Mouse (Mus musculus) heart, embryonic 15.5 days (tissue): ENCODE data around the gene Ldlrap1. TPM values are rescaled to one million over a fixed set of nuclear protein-coding genes. Genes with fewer than 3 reads are reported as not detected.

Experiments
- ATAC-seq: fragments of 200-750 bp; cut with Nextera tagmentation; replicated peaks from 2 replicates; pipeline ENCODE4 v1.8.0; 2017; ENCODE audit warnings: low read depth, moderate TSS enrichment; ENCODE audit not compliant: insufficient number of reproducible peaks, insufficient read depth, low FRiP score
- H3K27ac ChIP-seq: fragments of 300-500 bp; sonication (generic); 2 replicates; pipeline ENCODE4 v1.5.1; 2015; ENCODE audit warnings: mild to moderate bottlenecking, inconsistent platforms
- H3K27me3 ChIP-seq: fragments of 300-500 bp; sonication (generic); 2 replicates; pipeline ENCODE4 v1.6.1; 2015; ENCODE audit warnings: inconsistent platforms
- H3K36me3 ChIP-seq: fragments of 300-500 bp; sonication (generic); 2 replicates; pipeline ENCODE4 v1.6.1; 2015; ENCODE audit warnings: mild to moderate bottlenecking, inconsistent platforms
- H3K4me1 ChIP-seq: fragments of 300-500 bp; sonication (generic); replicated peaks from 2 replicates; pipeline ENCODE4 v1.6.1; 2015; ENCODE audit warnings: inconsistent platforms
- H3K4me2 ChIP-seq: fragments of 300-500 bp; sonication (generic); 2 replicates; pipeline ENCODE4 v1.6.1; 2015; ENCODE audit warnings: inconsistent platforms, mild to moderate bottlenecking, moderate library complexity
- H3K4me3 ChIP-seq: fragments of 300-500 bp; sonication (generic); 2 replicates; pipeline ENCODE4 v1.5.1; 2015; ENCODE audit warnings: mild to moderate bottlenecking, inconsistent platforms
- H3K9ac ChIP-seq: fragments of 300-500 bp; sonication (generic); 2 replicates; pipeline ENCODE4 v1.6.1; 2015; ENCODE audit warnings: mild to moderate bottlenecking, inconsistent platforms
- H3K9me3 ChIP-seq: fragments of 300-500 bp; sonication (generic); replicated peaks from 2 replicates; pipeline ENCODE4 v1.6.1; 2016; ENCODE audit warnings: inconsistent platforms
- WGBS: fragments of 180-500 bp; shearing (Covaris S2); methylation state at CpG from one replicate; pipeline ENCODE4 v1.1.7; 2015; ENCODE audit warnings: mixed read lengths; 5-methylcytosine and 5-hydroxymethylcytosine counted together
- polyA plus RNA-seq: library from polyadenylated mRNA; unstranded; fragments of >200 nt; fragmentation: Nextera tagmentation; extraction: Ambion mirVana; gene quantifications from 2 replicates; pipeline ENCODE4 v1.2.1, GENCODE M21; 2015

The Ldlrap1 gene
- 11.6 and 16.0 TPM in 2 replicates for polyA plus RNA-seq

DNA sequence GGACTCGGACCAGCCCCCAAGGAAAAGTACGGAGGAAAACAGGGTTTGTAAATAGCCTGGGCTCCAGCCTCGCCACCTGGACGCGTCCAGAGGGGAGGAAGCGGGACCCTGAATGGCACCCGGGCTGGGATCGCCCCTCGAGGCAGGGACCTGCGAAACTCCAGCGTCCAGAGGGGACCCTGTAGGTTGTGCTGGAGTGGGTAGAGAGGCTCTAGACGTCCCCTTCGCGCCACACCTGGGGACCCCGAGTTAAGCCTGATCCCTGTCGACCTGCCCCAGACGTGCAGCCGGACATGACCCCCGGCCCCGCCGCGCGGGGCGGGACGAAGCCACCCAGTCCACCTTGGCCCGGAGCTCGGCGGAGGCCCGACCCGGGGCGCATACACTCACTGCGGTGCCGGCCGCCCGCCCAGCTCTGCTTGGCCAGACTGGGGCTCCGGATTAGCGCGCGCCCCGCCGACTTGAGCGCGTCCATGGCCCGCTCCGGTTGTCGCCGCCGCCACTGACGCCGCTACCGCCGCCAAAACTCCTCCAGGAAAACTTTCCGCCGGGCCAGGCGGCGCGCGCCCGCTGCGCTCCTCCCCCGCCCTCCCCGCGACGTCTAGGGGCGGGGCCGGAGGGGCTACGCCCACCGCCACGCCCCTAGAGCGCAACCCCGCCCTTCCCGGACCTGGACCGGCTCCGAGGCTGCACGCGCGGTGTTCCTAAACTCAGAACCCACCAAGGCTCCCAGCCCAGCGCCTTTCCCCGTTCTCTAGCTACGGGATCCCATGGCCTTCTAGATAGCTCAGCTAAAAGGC is at the start of gene Ldlrap1:
Gene Ldlrap1, minus strand, starts transcription at position 599 of the 800 bp plus-strand sequence.
- Histone ChIP-seq H3K27me3 (no peaks in the 10 kb centered on the region; the same call in 1 of the 2 replicates), H3K4me1 (peaks cover 50% of the 10 kb centered on the region), H3K36me3 (no peaks in the 10 kb centered on the region), H3K4me3 (peak within 1 kb of the TSS; percentile 84), H3K9ac (peak within 1 kb of the TSS; percentile 81), H3K4me2 (peak within 1 kb of the TSS; percentile 90), H3K27ac (peak within 1 kb of the TSS; percentile 77), H3K9me3 (no peaks in the 10 kb centered on the region)
- peak; percentile 88 for ATAC-seq
- under 1% methylated on average over 78 of the region's 80 CpGs for WGBS

DNA sequence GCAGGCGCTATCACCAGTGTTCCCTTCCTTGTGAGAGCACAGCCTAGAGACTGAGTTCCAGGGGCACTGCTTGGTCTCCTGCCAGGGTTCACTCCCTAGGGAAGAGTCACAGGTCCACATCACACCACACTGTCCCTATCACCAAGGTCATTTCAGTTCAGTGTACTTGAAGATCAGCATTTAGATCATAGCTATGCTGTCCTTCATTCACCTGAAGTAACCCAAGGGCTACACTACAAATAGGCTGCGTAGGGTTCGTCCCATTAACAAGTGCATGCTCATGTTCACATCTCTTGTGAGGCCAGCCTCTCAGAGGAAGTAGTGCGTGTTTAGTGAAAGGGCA is 46.4 kb upstream of the Ldlrap1 start:
- Histone ChIP-seq H3K4me1 (peaks cover 11% of the 10 kb centered on the region; the same call in 1 of the 2 replicates), H3K9me3 (no peaks in the 10 kb centered on the region), H3K9ac (no peak overlapping the region), H3K27ac (no peak overlapping the region), H3K36me3 (peaks cover 14% of the 10 kb centered on the region), H3K27me3 (no peaks in the 10 kb centered on the region), H3K4me2 (no peak overlapping the region), H3K4me3 (no peak overlapping the region)
- no peak for ATAC-seq
- WGBS, result 76% methylated on average over 4 of the region's 4 CpGs

DNA sequence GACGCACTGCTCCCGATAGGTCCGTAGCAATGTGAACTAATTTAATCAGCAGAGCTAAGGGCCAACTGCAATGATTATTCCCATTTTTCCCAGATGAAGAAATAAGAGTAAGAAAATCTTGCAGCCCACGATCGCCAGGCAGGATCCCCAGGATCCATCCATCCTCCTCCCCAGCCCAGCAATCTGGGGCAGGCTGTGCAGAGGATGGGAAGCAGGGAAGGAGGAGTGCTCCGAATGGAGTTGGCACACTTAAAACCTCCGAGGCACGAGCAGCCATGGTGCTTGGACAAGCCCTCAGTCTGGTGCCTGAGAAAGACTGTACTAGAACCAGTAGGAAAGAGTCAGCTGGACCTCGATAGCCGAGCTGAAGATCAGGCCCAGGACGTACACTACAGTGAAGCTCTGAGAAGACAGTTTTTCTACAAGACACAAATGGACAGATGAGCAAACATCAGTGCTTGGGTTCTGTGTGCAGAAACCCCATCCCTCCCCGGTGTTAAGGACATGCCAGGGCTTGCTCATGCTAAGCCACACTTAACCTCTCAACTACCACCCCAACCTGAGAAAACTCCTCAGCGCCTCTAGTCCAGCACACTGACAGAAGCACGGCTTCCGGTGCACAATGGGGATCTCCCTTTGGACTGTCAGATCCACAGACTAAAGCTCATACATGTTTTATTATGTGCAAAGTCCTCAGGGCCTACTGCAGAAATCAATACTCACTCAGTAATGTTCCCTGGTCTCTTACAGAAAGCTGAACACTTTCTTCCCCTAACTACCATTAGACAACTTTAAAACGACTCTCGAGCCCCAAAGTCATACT is 45.8 kb upstream of the Ldlrap1 start:
- Histone ChIP-seq H3K4me1 (peaks cover 11% of the 10 kb centered on the region; the same call in 1 of the 2 replicates), H3K9ac (no peak overlapping the region), H3K4me2 (no peak overlapping the region), H3K27me3 (no peaks in the 10 kb centered on the region), H3K9me3 (no peaks in the 10 kb centered on the region), H3K36me3 (peaks cover 18% of the 10 kb centered on the region), H3K4me3 (no peak overlapping the region), H3K27ac (no peak overlapping the region)
- WGBS, result 86% methylated on average over 17 of the region's 17 CpGs
- ATAC-seq, result no peak

DNA sequence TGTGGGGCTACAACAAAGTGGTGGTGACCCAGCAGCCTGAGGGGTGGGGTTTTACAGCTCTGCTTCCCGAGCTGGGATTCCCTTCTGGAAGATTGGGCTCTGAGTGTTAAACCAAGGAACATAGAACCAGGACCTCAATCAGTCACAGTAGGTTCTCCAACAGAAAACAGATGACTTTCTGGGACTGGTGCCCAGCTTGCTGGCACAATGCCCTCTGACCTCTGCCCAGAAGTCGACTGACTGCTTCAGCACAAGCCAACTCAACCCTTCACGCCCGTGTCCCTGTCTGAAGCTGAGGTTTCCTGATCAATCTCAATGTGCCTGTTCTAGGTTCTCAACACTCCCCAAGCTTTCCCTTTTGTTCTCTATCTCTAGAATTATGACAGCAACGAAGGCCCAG is 36.9 kb upstream of the Ldlrap1 start:
- peaks cover 16% of the 10 kb centered on the region for H3K4me1 ChIP-seq
- 33% methylated on average over 5 of the region's 5 CpGs for WGBS
- H3K27me3 ChIP-seq, result no peaks in the 10 kb centered on the region
- peak overlapping the region; percentile 41 for H3K27ac ChIP-seq
- no peak overlapping the region for H3K4me3 ChIP-seq
- no peak overlapping the region for H3K9ac ChIP-seq
- peak; percentile 43; the same call in 1 of the 2 replicates for ATAC-seq
- no peaks in the 10 kb centered on the region for H3K9me3 ChIP-seq
- H3K36me3 ChIP-seq, result peaks cover 31% of the 10 kb centered on the region
- no peak overlapping the region for H3K4me2 ChIP-seq

DNA sequence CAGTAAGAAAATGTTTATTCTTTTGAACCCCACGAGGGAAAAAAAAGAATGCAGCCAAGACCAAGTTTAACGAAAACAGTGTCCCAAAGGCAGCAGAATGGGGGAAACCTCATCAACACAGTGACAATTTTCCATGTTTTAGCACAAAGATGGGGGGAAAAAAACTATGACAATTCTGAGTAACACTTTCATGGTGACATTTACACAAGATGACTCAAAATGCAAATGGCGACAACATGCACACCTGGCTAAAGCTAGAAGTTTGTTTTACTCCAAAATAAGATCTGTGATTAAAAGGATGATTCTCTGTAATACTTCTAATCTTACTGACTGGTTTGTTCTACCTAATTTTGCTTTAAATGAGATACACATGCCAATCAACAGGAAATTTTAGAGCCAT is 34.9 kb upstream of the Ldlrap1 start:
- Histone ChIP-seq H3K36me3 (peaks cover 20% of the 10 kb centered on the region), H3K27me3 (no peaks in the 10 kb centered on the region), H3K9me3 (no peaks in the 10 kb centered on the region), H3K4me1 (peaks cover 17% of the 10 kb centered on the region), H3K27ac (no peak overlapping the region), H3K4me2 (no peak overlapping the region), H3K4me3 (no peak overlapping the region), H3K9ac (no peak overlapping the region)
- ATAC-seq, result no peak
- WGBS, result 69% methylated on average over 3 of the region's 3 CpGs

DNA sequence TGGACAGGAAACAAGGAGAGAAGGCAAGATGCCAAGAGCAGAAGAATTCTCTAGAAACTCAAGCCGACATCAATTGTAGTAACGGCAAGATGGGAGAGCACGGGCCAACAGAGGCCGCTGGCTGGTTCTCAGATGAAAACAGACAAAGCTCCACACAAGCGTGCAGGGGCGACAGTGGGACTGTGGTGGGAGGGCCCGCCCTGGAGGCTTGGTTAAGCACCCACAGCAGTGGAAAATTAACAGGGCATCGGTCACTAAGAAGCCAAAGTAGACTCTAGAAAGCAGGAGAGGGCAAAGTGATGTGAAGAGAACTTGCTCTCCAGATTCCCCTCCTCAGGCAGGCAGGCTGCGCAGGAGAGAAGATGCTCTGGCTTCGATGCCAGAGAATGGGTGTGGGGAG is 34.3 kb upstream of the Ldlrap1 start:
- Histone ChIP-seq H3K4me2 (no peak overlapping the region), H3K9ac (no peak overlapping the region), H3K9me3 (no peaks in the 10 kb centered on the region), H3K4me3 (no peak overlapping the region), H3K36me3 (peaks cover 20% of the 10 kb centered on the region), H3K27me3 (no peaks in the 10 kb centered on the region), H3K27ac (no peak overlapping the region), H3K4me1 (peaks cover 23% of the 10 kb centered on the region)
- no peak for ATAC-seq
- WGBS, result 78% methylated on average over 10 of the region's 10 CpGs

DNA sequence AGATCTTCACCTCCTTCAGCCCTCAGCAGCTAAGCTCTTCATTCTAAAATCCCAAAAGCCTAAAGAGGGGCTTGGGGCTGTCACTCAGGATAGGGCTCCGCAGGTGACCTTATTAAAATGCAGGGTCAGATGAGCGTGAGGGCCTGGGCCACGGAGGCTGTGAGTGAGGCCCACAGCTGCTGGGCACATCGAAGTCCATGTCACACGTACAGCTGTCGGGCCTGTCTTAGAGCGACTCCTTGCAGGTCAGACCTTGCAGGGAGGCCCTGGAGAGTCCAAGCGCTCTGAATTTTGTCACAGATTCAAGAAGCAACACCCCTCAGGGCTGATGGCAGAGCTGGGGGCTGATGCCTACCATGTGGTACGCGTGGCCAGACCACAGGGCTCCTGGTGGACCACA is 32.9 kb upstream of the Ldlrap1 start:
- peaks cover 9% of the 10 kb centered on the region for H3K36me3 ChIP-seq
- H3K4me3 ChIP-seq, result no peak overlapping the region
- no peak overlapping the region for H3K9ac ChIP-seq
- no peak overlapping the region for H3K4me2 ChIP-seq
- H3K9me3 ChIP-seq, result no peaks in the 10 kb centered on the region
- no peak overlapping the region for H3K27ac ChIP-seq
- H3K27me3 ChIP-seq, result no peaks in the 10 kb centered on the region
- ATAC-seq, result no peak
- peaks cover 34% of the 10 kb centered on the region for H3K4me1 ChIP-seq
- WGBS, result 75% methylated on average over 10 of the region's 10 CpGs

DNA sequence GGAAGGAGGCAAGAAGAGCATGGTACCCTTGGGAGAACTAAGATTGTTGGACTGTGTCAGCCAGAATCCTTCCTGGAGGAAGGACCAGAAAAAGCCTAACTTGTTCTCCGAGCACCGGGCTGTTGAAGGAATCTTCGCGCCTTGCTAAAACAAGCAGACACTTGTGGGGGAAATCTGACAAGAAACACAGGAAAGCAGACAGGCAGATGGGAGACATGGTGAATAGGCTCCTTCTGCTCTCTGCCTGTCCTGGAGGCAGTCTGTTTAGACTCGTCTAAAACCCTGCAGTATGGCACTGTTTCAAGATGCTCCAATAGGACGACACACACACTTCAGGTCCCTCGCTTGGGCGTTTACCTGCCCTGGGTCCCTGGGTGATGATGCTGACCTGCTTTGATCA is 32.3 kb upstream of the Ldlrap1 start:
- Histone ChIP-seq H3K27ac (no peak overlapping the region), H3K4me2 (no peak overlapping the region), H3K36me3 (peaks cover 5% of the 10 kb centered on the region; the same call in 1 of the 2 replicates), H3K27me3 (no peaks in the 10 kb centered on the region), H3K9ac (no peak overlapping the region), H3K4me3 (no peak overlapping the region), H3K4me1 (peaks cover 31% of the 10 kb centered on the region), H3K9me3 (no peaks in the 10 kb centered on the region)
- WGBS, result 58% methylated on average over 8 of the region's 8 CpGs
- no peak for ATAC-seq

DNA sequence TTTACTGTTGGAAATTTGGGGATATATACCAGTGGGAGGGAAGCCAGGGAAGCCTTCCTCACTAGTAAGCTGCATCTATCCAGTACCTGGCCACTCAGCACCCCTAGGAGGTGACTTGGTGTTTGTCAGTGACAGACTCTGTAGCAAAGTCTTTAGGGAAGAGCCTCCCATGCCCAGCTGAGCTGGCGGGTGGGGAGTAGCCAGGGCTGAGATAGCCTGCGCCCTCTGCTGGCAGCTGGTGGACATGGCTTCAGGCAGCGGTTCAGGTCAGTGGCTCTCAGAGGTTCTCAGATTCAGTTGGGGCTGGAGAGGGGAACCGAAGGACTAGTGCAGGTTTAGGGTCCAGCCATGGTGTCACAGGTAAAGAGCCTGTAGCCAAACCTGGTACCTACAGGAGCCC is 31.4 kb upstream of the Ldlrap1 start:
- Histone ChIP-seq H3K4me2 (no peak overlapping the region), H3K9me3 (no peaks in the 10 kb centered on the region), H3K9ac (no peak overlapping the region), H3K4me3 (no peak overlapping the region), H3K4me1 (peaks cover 22% of the 10 kb centered on the region), H3K27ac (no peak overlapping the region), H3K36me3 (peaks cover 1% of the 10 kb centered on the region; the same call in 1 of the 2 replicates), H3K27me3 (no peaks in the 10 kb centered on the region)
- ATAC-seq, result 0 out of 2 replicates have a peak, but pooled peaks have one; percentile 56
- WGBS, result 9% methylated on average over 4 of the region's 4 CpGs

DNA sequence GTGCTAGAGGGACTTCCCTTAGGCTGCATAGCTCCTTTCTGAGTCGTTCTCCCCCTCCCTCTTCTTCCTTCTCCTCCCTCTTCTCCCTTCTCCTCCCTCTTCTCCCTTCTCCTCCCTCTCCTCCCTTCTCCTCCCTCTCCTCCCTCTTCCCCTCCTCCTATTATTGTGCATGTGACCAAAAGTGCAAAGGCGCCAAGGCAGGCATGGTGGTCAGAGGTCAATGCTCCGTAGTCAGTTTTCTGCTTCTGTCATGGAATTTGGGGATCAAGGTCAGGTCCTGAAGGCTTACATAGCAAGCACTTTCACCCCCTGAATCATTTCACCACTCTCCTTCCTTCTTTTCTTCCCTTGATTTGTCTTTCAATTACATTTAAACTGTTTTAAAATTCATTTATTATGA is 31.0 kb upstream of the Ldlrap1 start:
- Histone ChIP-seq H3K4me1 (peaks cover 21% of the 10 kb centered on the region), H3K36me3 (no peaks in the 10 kb centered on the region), H3K9ac (no peak overlapping the region), H3K27ac (no peak overlapping the region), H3K27me3 (no peaks in the 10 kb centered on the region), H3K4me2 (no peak overlapping the region), H3K4me3 (no peak overlapping the region), H3K9me3 (no peaks in the 10 kb centered on the region)
- WGBS, result 56% methylated on average over 3 of the region's 3 CpGs
- no peak for ATAC-seq

- no peak overlapping the region for H3K27ac ChIP-seq
- H3K9ac ChIP-seq, result no peak overlapping the region
- WGBS, result 76% methylated on average over 6 of the region's 6 CpGs
These were observed 29.8 kb upstream of the Ldlrap1 start for GRCm38 (mm10) chr4:134797621-134798020.

More at GRCm38 (mm10) chr4:134797621-134798020, 29.8 kb upstream of the Ldlrap1 start:
- no peak for ATAC-seq
- no peak overlapping the region for H3K4me2 ChIP-seq
- H3K27me3 ChIP-seq, result no peaks in the 10 kb centered on the region
- H3K4me3 ChIP-seq, result no peak overlapping the region
- peaks cover 21% of the 10 kb centered on the region for H3K4me1 ChIP-seq
- no peaks in the 10 kb centered on the region for H3K36me3 ChIP-seq
- no peaks in the 10 kb centered on the region for H3K9me3 ChIP-seq
